ENCODE assay signal across 9 mouse cellular contexts in genomic region chr5:21434148-21434929, GRCm38 (mm10). TPM values are rescaled to one million over a fixed set of nuclear protein-coding genes. Genes with fewer than 3 reads are reported as not detected.
DNase-seq lines count a peak whose midpoint lies in the region; ATAC-seq lines count a peak whose summit lies in the region.
"Had no signal": no experiment of that assay in that cellular context is flagged by ENCODE, and none has a peak within 500 bp of the region (broad histone marks: within the 10 kb centered on the region; RNA-seq: fewer than 3 reads in every experiment).

No protein-coding gene starts in this region.

- no peak overlapping the region for H3K4me2 ChIP-seq in hindbrain, embryonic 13.5 days
- H3K4me2 ChIP-seq in hindbrain, embryonic 12.5 days (replicated peaks), result no peak overlapping the region
- H3K4me2 ChIP-seq in hindbrain, embryonic 15.5 days, result no peak overlapping the region

- no peaks in the 10 kb centered on the region; the same call in 1 of the 2 replicates for H3K4me1 ChIP-seq in hindbrain, embryonic 13.5 days (replicated peaks)
- no peaks in the 10 kb centered on the region for H3K4me1 ChIP-seq in hindbrain, embryonic 12.5 days
- no peaks in the 10 kb centered on the region; the same call in 1 of the 2 replicates for H3K4me1 ChIP-seq in hindbrain, embryonic 15.5 days (replicated peaks)

- H3K27me3 ChIP-seq in hindbrain, embryonic 13.5 days, result no peaks in the 10 kb centered on the region
- no peaks in the 10 kb centered on the region for H3K27me3 ChIP-seq in hindbrain, embryonic 12.5 days
- no peaks in the 10 kb centered on the region for H3K27me3 ChIP-seq in hindbrain, embryonic 15.5 days

- WGBS in hindbrain, embryonic 13.5 days, result 78% methylated on average over 11 of the region's 11 CpGs
- 75% methylated on average over 11 of the region's 11 CpGs for WGBS in hindbrain, embryonic 12.5 days
- WGBS in hindbrain, embryonic 15.5 days, result 67% methylated on average over 11 of the region's 11 CpGs

- ATAC-seq in hindbrain, embryonic 13.5 days (ENCODE audit: low FRiP score), result peak; percentile 59; the same call in 1 of the 2 replicates
- no peak for ATAC-seq in hindbrain, embryonic 12.5 days (ENCODE audit: low FRiP score)
- ATAC-seq in hindbrain, embryonic 15.5 days (ENCODE audit: low FRiP score, low read depth), result peak; percentile 79

- no peak overlapping the region for H3K27ac ChIP-seq in hindbrain, embryonic 13.5 days
- no peak overlapping the region for H3K27ac ChIP-seq in hindbrain, embryonic 12.5 days
- no peak overlapping the region for H3K27ac ChIP-seq in hindbrain, embryonic 15.5 days (replicated peaks)

- H3K36me3 ChIP-seq in hindbrain, embryonic 13.5 days, result no peaks in the 10 kb centered on the region
- no peaks in the 10 kb centered on the region for H3K36me3 ChIP-seq in hindbrain, embryonic 12.5 days
- no peaks in the 10 kb centered on the region for H3K36me3 ChIP-seq in hindbrain, embryonic 15.5 days

- H3K9me3 ChIP-seq in hindbrain, embryonic 13.5 days, result no peaks in the 10 kb centered on the region
- H3K9me3 ChIP-seq in hindbrain, embryonic 12.5 days (replicated peaks), result no peaks in the 10 kb centered on the region
- H3K9me3 ChIP-seq in hindbrain, embryonic 15.5 days, result no peaks in the 10 kb centered on the region

- no peak overlapping the region for H3K4me3 ChIP-seq in hindbrain, embryonic 13.5 days
- H3K4me3 ChIP-seq in hindbrain, embryonic 12.5 days, result no peak overlapping the region
- H3K4me3 ChIP-seq in hindbrain, embryonic 15.5 days, result no peak overlapping the region

- peak; percentile 60 for DNase-seq in 416B (ENCODE audit: low read depth)
- peak; percentile 53 for DNase-seq in cerebellum, adult 11 months
- peak; percentile 55 for DNase-seq in retina, embryonic 14.5 days (ENCODE audit: low spot score)
- DNase-seq in adrenal gland, postnatal 36 days, result no peak
- DNase-seq in urinary bladder, adult 2 months (ENCODE audit: low spot score), result no peak

- no peak overlapping the region for H3K9ac ChIP-seq in hindbrain, embryonic 13.5 days
- no peak overlapping the region for H3K9ac ChIP-seq in hindbrain, embryonic 12.5 days
- no peak overlapping the region for H3K9ac ChIP-seq in hindbrain, embryonic 15.5 days

RNA-seq across cellular contexts. Expression of gene Fam185a, which starts 9.6 kb away (rescaled TPM):
- polyA plus RNA-seq in hindbrain, embryonic 13.5 days (2015; fragmentation: Nextera tagmentation; extraction: Ambion mirVana), result 6.1 and 6.2 TPM in 2 replicates
- polyA plus RNA-seq in hindbrain, embryonic 12.5 days (2016; fragmentation: Nextera tagmentation; extraction: Ambion mirVana), result 5.4 and 5.7 TPM in 2 replicates
- 9.0 and 9.3 TPM in 2 replicates for polyA plus RNA-seq in hindbrain, embryonic 15.5 days (2015; fragmentation: Nextera tagmentation; extraction: Ambion mirVana)
- total RNA-seq in adrenal gland, postnatal 36 days (2021), result 10 to 100 TPM; 15.1 to 15.9 TPM
- polyA plus RNA-seq in urinary bladder, adult 2 months (2012; rRNA removed), result 2.4 and 3.1 TPM in 2 replicates

RNA-seq across cellular contexts. Expression of gene Ccdc146, which starts 9.9 kb away (rescaled TPM):
- 0.76 and 1.7 TPM in 2 replicates for polyA plus RNA-seq in hindbrain, embryonic 13.5 days (2015; fragmentation: Nextera tagmentation; extraction: Ambion mirVana)
- polyA plus RNA-seq in hindbrain, embryonic 12.5 days (2016; fragmentation: Nextera tagmentation; extraction: Ambion mirVana), result 1.7 and 2.1 TPM in 2 replicates
- 1.0 and 1.2 TPM in 2 replicates for polyA plus RNA-seq in hindbrain, embryonic 15.5 days (2015; fragmentation: Nextera tagmentation; extraction: Ambion mirVana)
- total RNA-seq in adrenal gland, postnatal 36 days (2021), result under 1 TPM; 0.13 to 0.17 TPM
- 0.15 and 0.28 TPM in 2 replicates for polyA plus RNA-seq in urinary bladder, adult 2 months (2012; rRNA removed)
- total RNA-seq: left cerebral cortex, adult 18-20 months had no signal

Comparison
In these comparisons a context has a peak if more than half of its experiments do, and no peak if none do; other contexts are left out.
1. DNase-seq: peak in 416B (single experiment), cerebellum, adult 11 months (single experiment) and retina, embryonic 14.5 days (single experiment); none in adrenal gland, postnatal 36 days (0 of 2) and urinary bladder, adult 2 months (single experiment).